Mouse (Mus musculus) layer of hippocampus, postnatal 36 days (tissue): ENCODE results near the gene Dnmbp. TPM values are rescaled to one million over a fixed set of nuclear protein-coding genes. Genes with fewer than 3 reads are reported as not detected.

Experiments used
- DNase-seq, 2 experiments: peaks; one replicate each; pipeline ENCODE4 v3.0.0; 2022
- total RNA-seq, 2 experiments: library from RNA; stranded (reverse); gene quantifications; 2 replicates each; pipeline ENCODE4 v1.2.3; 2021

Dnmbp gene
- total RNA-seq, 2 experiments from 2014 or later = 8.1 to 10.1 TPM

DNA sequence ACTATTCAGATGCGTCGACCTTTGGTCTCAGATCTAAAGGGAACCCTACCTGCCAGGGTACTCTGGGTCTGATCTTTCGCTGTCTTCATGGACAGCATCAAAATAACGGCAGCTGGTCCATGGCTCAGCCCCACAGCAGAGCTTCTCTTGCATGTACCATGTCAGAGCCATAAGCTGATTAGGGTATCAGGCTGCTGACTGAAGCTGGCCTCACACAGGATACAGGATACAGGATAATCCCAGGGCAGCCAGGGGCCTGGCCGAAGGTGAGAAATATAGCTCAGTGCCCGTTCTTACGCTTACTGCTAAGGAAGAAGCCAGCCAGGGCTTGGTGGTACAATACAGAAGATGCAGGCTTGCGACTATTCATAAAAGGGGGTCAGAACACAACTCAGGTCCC lies 4.6 kb upstream of the Dnmbp start:
- no peak for DNase-seq

DNA sequence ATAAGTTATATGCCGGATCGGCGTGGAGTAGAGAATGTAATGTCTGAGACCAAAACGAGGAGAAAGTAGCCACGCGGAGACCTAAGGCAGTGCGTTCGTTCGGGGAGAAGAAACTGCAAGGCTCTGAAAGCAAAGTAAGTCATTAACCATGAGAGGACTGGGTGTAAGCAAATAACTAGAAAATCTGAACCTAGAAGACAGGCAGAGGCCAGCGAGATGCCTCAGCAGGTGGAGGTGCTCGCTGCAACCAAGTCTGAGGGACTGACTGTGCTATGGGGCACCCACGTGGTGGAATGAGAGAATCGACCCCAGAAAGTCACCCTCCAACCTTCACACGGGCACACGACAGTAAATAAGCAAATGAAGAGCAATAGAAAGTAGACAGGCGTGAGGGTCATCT lies 3.1 kb upstream of the Dnmbp start:
- DNase-seq = no peak

DNA sequence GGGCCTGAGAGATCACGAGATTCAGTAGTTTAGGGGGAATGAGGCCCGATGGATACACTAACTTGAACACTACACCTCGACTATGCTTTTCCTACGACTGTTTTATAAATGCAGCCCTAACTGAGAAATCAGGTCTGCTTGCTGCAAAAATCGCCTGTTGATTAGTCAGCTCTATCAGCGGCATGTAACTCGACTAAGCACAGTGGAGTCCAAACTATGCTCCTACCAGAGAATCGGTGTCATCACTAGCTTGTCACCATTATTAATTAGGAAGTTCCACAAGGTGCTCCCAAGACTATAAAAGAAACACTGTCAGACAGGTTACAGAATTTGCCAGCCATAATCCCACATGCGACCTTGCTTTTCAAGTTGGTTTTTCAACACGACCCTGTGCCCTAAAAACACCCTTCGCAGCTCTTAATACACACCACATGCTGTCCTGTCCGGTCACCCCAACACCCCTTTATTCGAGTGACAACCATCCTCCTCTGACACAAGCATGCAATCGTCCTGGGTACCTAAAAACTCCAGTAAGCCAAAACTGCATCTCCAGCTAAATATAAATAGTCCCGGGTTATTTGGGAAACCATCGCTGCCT lies 721 bp downstream of the Dnmbp start:
- DNase-seq = no peak

DNA sequence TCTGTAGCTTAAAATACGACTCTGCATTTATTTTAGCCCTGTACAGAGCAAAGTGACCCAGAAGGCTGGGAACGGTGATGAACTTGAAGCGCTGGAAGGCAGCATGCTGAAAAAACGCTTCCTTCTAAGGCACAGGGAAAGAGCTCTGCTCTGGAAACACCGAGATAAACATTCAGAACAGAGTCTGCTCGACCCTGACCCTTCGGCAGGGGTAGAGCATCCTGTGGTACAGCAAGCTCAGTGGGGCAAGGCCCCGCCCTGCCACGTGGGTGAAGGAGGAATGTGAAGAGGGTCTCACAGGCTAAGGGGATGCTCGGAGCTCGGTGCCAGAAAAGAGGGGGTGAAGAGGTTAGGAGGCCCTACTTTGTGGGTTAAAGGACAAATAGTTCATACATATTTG lies 1.6 kb downstream of the Dnmbp start:
- DNase-seq = no peak

DNA sequence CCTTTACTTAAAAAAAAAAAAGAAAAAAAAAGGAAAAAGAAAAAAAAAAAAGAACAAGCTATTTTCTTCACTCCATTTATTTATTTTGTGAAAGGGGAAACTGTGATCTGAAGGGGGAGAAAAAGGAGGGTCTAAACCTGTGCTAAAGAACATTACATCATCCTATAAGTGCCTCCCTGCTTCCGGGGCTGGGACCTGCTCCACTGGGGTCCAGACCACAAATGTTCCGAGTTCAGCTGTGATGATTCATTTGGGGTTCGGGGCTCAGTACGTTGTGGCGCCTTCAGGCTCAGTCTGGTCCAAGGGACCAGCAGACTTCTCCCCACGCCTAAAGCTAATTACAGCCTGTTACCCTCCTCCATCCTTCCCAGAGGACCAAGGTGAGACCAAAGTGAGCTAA lies 9.1 kb downstream of the Dnmbp start:
- no peak for DNase-seq

DNA sequence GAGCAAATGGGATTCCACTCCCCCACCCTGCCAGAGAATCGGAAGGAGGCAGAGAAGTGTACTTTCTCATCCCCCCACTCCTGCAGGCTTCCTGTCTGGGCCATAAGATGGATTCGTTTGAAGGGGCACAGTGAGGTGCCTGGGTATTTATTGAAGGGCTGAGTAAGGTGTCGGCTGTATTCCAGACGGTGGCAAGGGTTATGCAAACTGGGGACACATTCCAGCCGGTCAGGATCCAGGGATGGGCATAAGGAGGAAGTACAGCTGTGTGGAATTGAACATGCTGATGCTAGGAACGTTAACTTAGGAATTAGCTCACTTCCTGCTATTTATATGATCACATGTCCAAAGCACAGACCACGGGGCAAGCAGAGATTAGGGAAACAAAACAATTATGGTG lies 9.6 kb downstream of the Dnmbp start:
- no peak for DNase-seq

DNA sequence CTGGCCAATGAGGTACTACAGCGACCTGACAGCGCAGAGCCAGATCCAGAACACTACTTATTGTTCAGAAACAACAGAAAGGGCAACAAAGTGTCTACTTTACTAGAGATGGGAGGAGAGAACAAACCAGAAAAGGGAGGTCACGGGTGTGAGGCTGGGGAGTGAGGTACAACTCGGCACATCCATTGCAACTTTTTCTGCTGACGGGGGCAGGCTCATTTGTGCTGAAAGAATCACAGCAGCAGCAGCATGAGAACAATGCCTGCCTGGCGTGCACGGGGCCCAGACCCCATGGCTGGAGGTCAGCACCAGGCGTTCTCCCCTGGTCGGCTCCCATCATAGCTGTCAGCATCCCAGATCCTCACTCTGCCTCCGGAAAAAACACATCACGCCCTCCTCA lies 10.1 kb downstream of the Dnmbp start:
- no peak for DNase-seq

DNA sequence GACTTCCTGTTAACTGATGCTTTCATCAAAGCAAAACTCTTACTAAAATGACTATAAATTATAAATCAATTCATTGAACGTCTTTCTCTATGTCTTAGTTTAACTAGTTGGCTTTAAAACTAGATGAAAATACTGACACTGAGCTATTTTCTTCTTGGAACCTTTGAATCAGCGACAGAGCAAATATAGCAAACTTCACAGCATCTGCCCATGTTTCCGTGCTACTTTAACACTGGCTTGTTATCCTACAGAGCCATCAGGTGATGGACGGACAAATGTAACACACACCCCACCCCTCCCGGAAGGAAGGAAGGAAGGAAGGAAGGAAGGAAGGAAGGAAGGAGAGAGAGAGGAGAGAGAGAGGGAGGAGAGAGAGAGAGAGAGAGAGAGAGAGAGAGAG lies 12.0 kb downstream of the Dnmbp start:
- DNase-seq = no peak

DNA sequence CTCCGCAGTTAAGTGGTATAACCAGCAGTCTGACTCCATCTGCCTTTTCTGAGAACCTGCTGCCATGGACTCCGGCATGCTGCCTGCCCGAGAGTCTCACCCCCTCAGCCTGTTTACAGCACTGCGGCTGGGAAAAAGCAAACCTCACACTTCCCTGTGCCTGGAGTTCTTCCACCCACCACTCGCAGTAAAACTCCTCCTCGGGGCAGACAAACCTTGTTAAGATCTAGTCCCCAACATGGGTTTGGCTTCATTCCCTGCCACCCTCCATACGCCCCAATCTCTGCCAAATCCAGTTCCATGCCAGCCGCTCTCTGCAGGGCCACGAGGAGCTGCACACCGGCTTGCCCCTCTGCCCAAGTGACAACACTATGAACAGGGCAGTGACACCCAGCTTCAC lies 12.9 kb downstream of the Dnmbp start:
- peak; percentile 20 to 23 for DNase-seq

DNA sequence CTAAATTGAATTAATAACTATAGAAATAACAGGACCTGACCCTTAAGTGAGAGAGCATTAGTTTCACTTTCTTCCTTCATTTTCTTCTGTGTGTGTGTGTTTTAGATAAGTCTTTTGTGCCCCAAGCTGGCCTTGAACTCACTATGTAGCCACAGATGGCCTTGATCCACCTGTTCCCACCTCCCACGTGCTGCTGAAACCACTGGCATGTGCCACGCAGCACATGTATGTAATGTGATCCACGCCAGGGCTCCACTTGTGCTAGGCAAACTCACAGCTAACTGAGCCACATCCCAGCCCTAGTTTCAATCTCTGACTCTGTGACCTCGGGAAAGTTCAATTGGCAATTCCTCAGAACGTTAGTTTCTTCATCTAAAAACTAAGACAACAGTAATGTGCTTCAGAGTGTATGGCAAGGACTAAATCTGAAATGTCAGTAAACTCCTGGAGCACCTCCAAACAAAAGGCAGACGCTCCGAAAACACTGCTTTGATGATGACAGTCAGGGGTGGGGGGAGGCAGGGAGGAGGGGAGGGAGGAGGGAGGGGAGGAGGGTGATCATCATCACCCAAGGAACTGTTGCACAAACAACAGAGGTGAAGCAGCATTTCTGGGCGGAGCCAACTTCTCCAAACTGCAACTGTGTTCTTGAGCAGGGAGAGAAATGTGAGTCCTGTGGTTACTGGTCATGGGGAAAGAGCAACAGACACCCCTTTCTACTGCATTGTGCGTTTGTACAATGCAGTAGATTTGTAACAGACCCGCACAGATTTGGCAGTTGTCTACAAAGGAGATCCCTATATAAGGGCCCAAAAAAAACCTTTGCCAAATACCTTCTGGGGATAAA lies 13.6 kb downstream of the Dnmbp start:
- DNase-seq = no peak

DNA sequence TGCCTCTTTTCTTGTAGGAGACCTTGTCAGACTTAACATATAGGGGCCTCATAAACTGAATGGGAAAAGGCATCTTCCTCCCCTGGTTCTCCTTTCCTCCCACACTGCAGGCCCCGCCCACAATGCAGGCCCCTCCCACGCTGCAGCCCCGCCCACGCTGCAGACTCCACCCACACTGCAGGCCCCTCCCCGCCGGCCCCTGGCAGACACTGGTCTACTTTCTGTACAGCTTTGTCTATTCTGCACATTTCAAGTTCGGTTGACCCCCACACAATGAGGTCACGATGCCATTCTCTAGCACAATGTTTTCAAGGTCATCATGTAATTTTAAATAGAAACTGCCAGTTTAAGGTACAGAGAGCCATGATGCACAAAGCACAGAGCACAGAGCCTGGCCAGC lies 15.6 kb downstream of the Dnmbp start:
- DNase-seq = no peak

DNA sequence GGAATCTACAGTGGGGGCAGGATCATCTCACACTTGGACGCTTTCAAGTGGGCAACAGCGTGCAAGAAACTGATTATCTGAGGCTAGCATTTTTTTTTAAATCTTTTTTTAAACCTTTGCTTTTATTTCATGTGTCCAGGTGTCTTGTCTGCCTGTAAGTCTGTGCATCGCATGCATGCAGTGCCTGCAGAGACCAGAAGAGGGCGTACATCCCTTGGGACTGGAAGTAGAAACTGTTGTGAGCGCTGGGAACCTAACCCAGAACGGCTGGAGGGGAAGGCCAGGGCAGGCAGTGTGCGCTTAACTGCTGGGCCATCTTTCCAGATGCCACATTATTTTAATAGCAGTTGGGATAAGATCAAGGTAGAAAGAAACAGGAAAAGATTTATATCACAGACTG lies 17.0 kb downstream of the Dnmbp start:
- DNase-seq = no peak

DNA sequence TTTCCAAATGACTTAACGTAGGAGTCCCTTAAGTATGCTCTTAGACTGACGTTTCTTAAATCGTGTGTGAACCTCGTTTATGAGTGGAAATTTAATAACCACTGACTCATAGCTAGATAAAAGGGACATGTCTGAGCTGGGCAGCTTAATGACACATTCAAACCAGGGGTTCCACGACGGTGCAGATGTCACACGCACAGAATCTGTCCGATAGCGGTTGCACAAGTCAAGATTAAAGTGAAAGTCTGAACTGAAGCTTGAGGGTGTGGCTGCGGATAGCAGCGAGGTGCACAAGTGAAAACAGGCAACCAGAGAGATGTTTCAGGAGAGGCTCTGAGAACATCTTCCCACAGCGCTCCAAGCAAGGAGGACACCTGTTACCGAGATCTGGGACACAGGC lies 18.6 kb downstream of the Dnmbp start:
- DNase-seq = no peak

DNA sequence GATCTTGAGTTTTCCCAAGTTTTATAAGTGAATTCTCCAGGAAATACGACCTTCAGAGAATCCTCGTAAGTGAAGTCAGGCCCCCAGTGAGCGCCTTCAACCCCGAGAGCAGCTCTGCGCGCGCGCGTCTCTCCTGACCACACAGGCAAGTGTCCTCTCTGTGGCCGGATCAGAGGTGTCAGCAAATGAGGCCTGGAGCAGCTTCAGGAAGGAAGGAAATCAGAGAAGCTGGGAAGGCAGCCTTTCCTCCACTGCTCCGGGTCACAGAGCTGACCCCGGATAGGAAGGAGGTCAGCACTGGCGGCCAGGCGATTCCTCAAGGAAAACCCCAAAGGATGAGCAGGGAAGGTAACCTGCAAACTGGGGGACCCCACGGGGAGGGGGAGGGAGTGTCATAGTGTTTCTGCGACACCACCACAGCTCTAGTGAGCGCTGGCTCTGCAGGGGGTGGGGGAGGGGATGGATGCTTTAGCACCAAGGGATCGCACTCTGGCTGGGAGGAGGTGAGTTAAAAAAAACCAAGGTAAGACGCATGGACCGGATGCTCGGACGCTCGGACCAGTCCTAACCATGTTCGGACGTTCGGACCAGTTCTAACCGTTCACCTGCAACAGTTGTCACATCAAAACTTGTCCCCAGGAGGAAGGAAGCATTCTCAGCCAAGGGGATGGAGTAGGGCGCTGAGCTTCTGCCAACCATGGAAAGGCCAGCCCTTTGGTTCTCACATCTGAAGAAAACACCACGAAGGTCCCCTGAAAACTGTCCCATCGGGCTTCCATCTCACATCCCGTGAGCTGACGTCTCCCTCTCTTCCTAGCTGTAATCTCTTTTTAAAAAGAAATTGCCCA lies 19.3 kb downstream of the Dnmbp start:
- no peak for DNase-seq

DNA sequence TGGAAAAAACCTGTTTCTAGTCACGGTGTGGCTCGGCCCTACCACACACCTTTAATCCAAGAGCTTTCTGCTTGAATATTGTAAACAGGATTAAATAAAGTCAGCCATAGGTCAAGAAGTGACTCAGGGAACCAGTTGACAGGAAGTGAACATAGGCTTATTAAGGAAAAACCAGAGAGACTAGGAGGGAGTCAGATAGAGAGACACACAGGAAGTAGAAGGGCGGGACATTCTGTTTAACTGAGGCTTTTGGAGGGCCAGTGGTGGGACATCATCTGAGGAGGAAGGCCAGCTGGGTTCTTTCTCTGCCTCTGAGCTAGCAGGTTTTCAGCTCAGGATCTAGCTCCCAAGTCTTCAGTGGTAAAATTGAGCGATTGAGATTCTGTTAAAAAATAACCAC lies 20.1 kb downstream of the Dnmbp start:
- DNase-seq = no peak

DNA sequence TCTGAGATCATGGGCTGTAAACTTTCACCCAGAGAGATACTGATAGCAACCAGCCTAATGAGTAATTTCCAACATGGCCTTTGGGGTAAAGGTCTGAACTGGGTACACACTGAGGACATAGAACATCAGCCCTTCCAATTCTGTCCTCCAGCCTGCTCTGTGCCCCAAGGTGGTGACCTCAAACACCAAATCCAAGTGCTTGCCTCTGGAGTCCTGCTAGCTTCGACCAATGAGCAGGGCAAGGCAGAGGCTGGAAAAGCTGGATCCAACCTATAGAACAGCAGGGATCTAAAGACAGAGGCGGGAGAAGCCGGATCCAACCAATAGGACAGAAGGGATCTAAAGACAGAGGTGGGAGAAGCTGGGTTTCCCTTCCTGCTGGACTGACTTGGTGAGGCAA lies 21.2 kb downstream of the Dnmbp start:
- no peak for DNase-seq

DNA sequence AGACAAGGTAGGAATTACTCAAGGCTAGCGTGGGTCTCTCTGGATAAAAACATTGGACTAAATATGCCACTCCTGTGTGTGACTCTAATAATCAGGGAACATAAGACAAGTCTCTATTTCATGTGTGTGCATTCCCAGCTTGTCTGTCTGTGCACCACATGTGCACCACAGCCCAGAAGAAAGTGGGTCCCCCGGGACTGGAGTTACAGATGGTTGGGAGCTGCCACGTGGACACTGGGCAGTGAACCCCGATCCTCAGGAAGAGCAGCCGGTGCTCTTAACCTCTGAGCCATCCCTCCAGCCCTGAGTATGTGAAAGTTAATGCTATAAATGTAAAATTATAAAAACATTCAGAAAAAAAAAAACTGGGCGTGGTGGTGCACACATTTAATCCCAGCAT lies 22.2 kb downstream of the Dnmbp start:
- DNase-seq = no peak

DNA sequence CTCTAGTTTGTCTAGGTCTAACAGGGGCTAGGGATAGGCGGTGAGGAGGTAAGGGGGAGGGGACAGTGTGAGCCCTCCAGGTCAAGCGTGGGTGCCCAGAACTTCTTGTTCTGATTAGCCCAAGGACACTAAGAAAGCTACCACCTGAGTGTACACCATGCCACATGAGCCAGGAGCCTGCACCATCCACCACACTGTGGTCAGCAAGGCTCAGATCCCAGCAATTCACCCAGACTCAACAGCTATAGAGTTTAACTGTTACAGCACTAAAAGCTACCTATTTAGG lies 22.6 kb downstream of the Dnmbp start:
- no peak for DNase-seq

DNA sequence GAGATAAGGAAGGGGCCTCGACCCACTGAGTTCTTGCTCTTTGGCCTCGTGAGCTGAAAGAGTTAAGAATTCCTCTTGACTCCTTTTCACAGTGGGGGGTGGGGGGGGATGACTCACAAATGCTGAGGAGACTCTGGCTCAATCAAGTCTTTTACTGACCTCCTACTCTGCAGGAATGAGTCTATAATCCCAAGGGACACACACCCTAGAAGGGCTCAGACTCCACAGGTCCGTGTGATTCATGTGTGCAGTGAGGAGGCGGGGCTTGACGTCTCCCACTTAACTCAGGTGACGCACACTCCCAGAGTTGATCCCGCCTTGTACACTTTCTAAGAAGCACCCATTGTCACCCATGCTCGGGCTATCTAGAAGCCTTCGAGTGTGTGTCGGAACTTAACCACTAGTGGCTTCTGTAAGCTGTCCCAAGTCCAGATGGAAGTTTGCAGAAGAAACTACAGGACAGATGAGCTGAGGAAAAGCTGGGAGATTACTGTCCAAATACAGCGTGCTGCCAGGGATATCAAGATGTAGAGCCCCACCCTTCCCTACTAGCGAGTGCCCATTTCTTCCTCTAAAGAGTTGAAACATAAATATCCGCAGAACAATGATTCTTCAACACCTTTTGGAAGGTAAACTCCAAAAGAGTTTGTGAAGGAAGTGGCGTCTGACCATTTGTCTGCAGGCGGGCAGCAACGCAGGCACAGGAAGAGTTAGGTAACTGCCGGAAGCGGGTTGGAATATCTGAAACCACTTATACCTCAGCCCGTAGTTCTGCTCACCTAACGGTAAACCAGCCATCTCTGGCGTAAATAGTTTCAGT lies 23.2 kb downstream of the Dnmbp start:
- DNase-seq = no peak

DNA sequence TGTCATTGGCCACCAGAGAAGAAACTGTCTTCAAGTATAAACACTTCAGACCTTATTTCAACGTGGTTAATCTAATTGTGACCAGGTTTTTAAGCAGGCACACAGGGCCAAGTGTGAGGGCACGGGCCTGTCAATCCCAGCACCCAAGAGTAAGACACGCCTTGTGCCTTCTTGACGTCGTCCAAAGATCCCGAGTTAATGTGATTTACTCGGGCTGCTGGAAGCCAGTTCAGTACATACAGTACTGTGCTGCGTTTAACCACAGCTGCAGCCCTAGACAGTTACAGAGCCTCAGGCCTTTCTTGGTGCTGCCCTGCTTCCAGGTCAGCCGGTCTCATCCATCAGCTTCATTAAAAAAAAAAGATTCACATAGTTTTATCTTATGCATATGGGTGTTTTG lies 24.6 kb downstream of the Dnmbp start:
- no peak for DNase-seq

DNA sequence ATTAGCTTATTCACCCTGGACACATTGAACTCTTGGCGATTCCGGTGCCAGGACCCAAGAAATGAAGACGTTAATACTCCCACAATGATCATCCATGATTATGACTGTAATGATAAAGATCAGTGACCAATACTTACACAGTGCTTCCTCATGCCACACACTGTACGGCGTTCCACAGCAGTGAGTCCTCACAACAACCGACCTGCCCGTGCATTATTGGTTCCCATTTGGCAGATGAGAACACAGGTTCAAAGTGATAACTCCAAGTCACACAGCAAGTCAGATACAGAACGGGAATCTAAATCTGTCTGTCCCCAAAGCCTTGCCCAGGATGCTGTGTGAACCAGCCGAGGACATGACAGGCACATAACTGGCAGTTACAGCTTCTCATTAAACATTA lies 25.0 kb downstream of the Dnmbp start:
- no peak for DNase-seq

DNA sequence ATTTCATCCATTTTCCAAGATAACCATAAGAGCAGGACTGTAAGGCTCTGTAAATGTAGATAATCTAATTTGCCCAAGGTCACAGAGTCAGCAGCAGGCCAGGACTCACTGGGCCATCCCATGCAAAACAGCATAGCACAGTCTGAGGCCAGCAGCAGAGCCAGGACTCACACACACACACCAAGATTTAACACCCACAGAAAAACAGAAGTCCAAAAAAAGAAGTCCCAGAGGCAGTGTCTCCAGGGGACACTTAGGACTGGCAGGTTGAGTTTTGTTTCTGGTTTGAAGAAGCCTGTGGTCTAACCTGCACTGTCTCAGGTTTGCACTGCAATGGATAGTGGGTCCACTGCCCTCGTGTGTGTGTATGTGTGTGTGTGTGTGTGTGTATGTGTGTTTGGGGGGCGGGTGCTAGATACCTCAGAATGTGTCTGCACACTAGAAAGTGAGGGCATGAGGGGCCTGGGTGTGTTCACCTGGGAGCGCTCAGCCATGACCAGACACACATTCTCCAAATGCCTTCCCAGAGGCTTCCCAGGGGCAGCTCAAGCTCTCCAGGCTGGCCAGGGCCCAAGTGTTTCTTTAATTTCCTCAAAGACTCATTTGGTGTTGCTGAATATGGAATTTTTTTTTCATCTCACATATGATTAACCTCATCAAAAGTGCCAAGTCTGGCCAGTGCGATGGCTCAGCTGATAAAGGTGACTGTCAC lies 27.1 kb downstream of the Dnmbp start:
- DNase-seq = no peak
